Mouse (Mus musculus): Measurements from ENCODE around the gene Tmem87b.

GRCm38 (mm10) chr2:128770557-128770956, 47.4 kb upstream of the Tmem87b start:
- TF ChIP-seq CTCF (conservative IDR thresholded peaks at IDR 0.05; ENCODE audit: low read length) (no peak), POU5F1 (IDR thresholded peaks at IDR 0.05; ENCODE audit: borderline replicate concordance, low read length) (no peak), NANOG (IDR thresholded peaks at IDR 0.05; ENCODE audit: borderline replicate concordance, low read length) (no peak)

Measured in E14TG2a.4 (cell line).